Mouse (Mus musculus) bone marrow, adult 2 months (tissue): ENCODE data around the gene Adam23.

ENCODE experiments used
- CTCF ChIP-seq: fragments of 200-500 bp; IDR thresholded peaks from 2 replicates; pipeline ENCODE4 v1.5.1; 2011; ENCODE audit warnings: low read length, control low read depth; ENCODE audit not compliant: control insufficient read depth, insufficient read depth
- POLR2A ChIP-seq: fragments of 200-500 bp; IDR thresholded peaks from 2 replicates; pipeline ENCODE4 v1.6.1; 2011; ENCODE audit warnings: low read depth, mild to moderate bottlenecking, control low read depth, low read length, borderline replicate concordance; ENCODE audit not compliant: control insufficient read depth

GRCm38 (mm10) chr1:63437529-63437928, 8.2 kb upstream of the Adam23 start:
- TF ChIP-seq POLR2A = no peak
- no peak for TF ChIP-seq CTCF
